Comparison of ENCODE assay signal across 9 mouse cellular contexts in the genomic region with DNA sequence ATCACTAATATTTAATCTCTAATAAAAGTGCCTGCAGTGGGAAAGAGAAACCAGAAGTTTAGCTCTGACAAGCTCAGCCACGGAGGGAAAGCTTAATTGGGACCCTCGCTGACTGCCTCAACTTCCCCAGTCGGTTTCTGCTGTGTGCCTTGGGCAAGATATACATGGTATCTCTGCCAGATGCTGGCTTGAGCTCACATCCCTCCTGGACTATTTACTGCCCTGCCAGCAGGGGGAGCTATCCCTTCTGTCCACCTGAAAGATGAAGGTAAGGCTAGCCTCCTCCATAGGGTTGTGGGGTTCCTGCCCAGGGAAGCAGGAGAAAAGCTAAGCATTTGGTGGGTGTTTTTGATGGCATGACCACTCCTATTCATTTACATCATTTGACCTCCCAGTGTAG. TPM values are rescaled to one million over a fixed set of nuclear protein-coding genes. Genes with fewer than 3 reads are reported as not detected.
DNase-seq lines count a peak whose midpoint lies in the region; ATAC-seq and TF ChIP-seq lines count a peak whose summit lies in the region.
"Had no signal": no experiment of that assay in that cellular context is flagged by ENCODE, and none has a peak within 500 bp of the region (broad histone marks: within the 10 kb centered on the region; RNA-seq: fewer than 3 reads in every experiment).

No protein-coding gene starts in this region.

- H3K27me3 ChIP-seq in lung, embryonic 14.5 days (ENCODE audit: insufficient read depth, low read length) = no peaks in the 10 kb centered on the region
- no peaks in the 10 kb centered on the region for H3K27me3 ChIP-seq in Patski
- H3K27me3 ChIP-seq in liver, postnatal 0 days (ENCODE audit: insufficient read depth, low read length) = no peaks in the 10 kb centered on the region
- 0 out of 2 replicates have a peak, but pooled peaks cover 8% of the 10 kb centered on the region for H3K27me3 ChIP-seq in limb, embryonic 10.5 days (ENCODE audit: low read depth, poor library complexity, severe bottlenecking)
- H3K27me3 ChIP-seq: forebrain, embryonic 13.5 days had no signal

- no peak for ATAC-seq in lung, embryonic 14.5 days (ENCODE audit: insufficient read depth)
- ATAC-seq in Patski = no peak
- no peak for ATAC-seq in liver, postnatal 0 days

- peak; percentile 29 to 50 for DNase-seq in adrenal gland, adult 18-20 months (ENCODE audit: low spot score in 2 of 2)
- no peak for DNase-seq in adrenal gland, adult 8-10 months
- no peak for DNase-seq in lung, embryonic 14.5 days
- DNase-seq in lung, postnatal 36 days = no peak
- DNase-seq in Patski (ENCODE audit: low read depth, low spot score) = no peak
- DNase-seq in liver, postnatal 0 days = peak; percentile 35
- no peak for DNase-seq in ovary, postnatal 14 days (ENCODE audit: low spot score)
- DNase-seq in limb, embryonic 10.5 days (ENCODE audit: low spot score) = no peak

- in situ Hi-C loops in Patski (cut with MboI; ENCODE audit: low pct_unique_long_range_greater_than_20kb) = no loop called here

- CTCF ChIA-PET in Patski (lab: Charles Lee) = interaction anchor here (0.7 to 1.9 kb wide), 25 partner anchors 9 to 622 kb away, joined by 3 to 8 read pairs (median 3); no protein-coding TSS in a partner anchor

- H3K9me3 ChIP-seq in lung, embryonic 14.5 days (ENCODE audit: low read depth, low read length) = no peaks in the 10 kb centered on the region
- no peaks in the 10 kb centered on the region for H3K9me3 ChIP-seq in liver, postnatal 0 days (ENCODE audit: low read length)
- H3K9me3 ChIP-seq in limb, embryonic 10.5 days (replicated peaks) = no peaks in the 10 kb centered on the region
- H3K9me3 ChIP-seq: forebrain, embryonic 13.5 days had no signal

- H3K27ac ChIP-seq in lung, embryonic 14.5 days (ENCODE audit: low read depth) = no peak overlapping the region
- H3K27ac ChIP-seq in liver, postnatal 0 days (ENCODE audit: low read depth) = no peak overlapping the region
- H3K27ac ChIP-seq in limb, embryonic 10.5 days = no peak overlapping the region
- H3K27ac ChIP-seq: forebrain, embryonic 13.5 days had no signal

- no peak overlapping the region for H3K9ac ChIP-seq in lung, embryonic 14.5 days
- H3K9ac ChIP-seq in liver, postnatal 0 days (replicated peaks) = no peak overlapping the region
- H3K9ac ChIP-seq: forebrain, embryonic 13.5 days had no signal

- 72% methylated on average over 3 of the region's 3 CpGs for WGBS in lung, embryonic 14.5 days
- WGBS in liver, postnatal 0 days (ENCODE audit: insufficient replicate concordance) = 55% methylated on average over 3 of the region's 3 CpGs
- 75% methylated on average over 3 of the region's 3 CpGs for WGBS in limb, embryonic 10.5 days

- no peaks in the 10 kb centered on the region for H3K36me3 ChIP-seq in lung, embryonic 14.5 days (ENCODE audit: insufficient read depth)
- H3K36me3 ChIP-seq in liver, postnatal 0 days (replicated peaks; ENCODE audit: insufficient read depth, low read length) = no peaks in the 10 kb centered on the region
- H3K36me3 ChIP-seq in limb, embryonic 10.5 days = no peaks in the 10 kb centered on the region

- no peak for TF ChIP-seq EP300 in liver, postnatal 0 days (IDR thresholded peaks at IDR 0.05; ENCODE audit: low read depth)

- H3K4me3 ChIP-seq in lung, embryonic 14.5 days (ENCODE audit: low read depth, low read length) = no peak overlapping the region
- no peak overlapping the region for H3K4me3 ChIP-seq in liver, postnatal 0 days (ENCODE audit: low read depth, low read length)
- H3K4me3 ChIP-seq in limb, embryonic 10.5 days = no peak overlapping the region
- H3K4me3 ChIP-seq: forebrain, embryonic 13.5 days had no signal

- H3K4me2 ChIP-seq in lung, embryonic 14.5 days = no peak overlapping the region
- no peak overlapping the region for H3K4me2 ChIP-seq in liver, postnatal 0 days (ENCODE audit: low read depth, low read length)

- POLR2A ChIA-PET in Patski (lab: Charles Lee) = interaction anchor here (0.6 to 1.3 kb wide), 2 partner anchors 384 to 1613 kb away, joined by 4 read pairs; no protein-coding TSS in a partner anchor

- H3K4me1 ChIP-seq in lung, embryonic 14.5 days (ENCODE audit: insufficient read depth) = no peaks in the 10 kb centered on the region
- H3K4me1 ChIP-seq in liver, postnatal 0 days (ENCODE audit: insufficient read depth) = peaks cover 3% of the 10 kb centered on the region; the same call in 1 of the 2 replicates
- H3K4me1 ChIP-seq in limb, embryonic 10.5 days = peaks cover 10% of the 10 kb centered on the region

- peak; percentile 66 for TF ChIP-seq CTCF in lung, embryonic 14.5 days (IDR thresholded peaks at IDR 0.05; ENCODE audit: low read depth)
- peak; percentile 60 for TF ChIP-seq CTCF in Patski (IDR thresholded peaks at IDR 0.05)
- peak; percentile 74 for TF ChIP-seq CTCF in liver, postnatal 0 days (IDR thresholded peaks at IDR 0.05; ENCODE audit: low read depth)

RNA-seq across cellular contexts. Expression of gene Eid3, which starts 43.8 kb away (rescaled TPM):
- total RNA-seq in adrenal gland, adult 18-20 months (2021) = 1 to 10 TPM; 1.4 to 2.0 TPM
- total RNA-seq in adrenal gland, adult 8-10 months (2022) = 1 to 10 TPM; 1.5 to 3.5 (median 3.0) TPM
- 0.43 and 0.50 TPM in 2 replicates for polyA plus RNA-seq in lung, embryonic 14.5 days (2014; fragmentation: Nextera tagmentation; extraction: Ambion mirVana)
- 0.90 TPM for polyA plus RNA-seq in Patski (2021)
- polyA plus RNA-seq in liver, postnatal 0 days (2015; fragmentation: Nextera tagmentation; extraction: Ambion mirVana) = 0.15 TPM in 1 of 2 replicates, not detected in the other
- polyA plus RNA-seq in limb, embryonic 10.5 days (2016; fragmentation: Nextera tagmentation; extraction: Ambion mirVana) = 0.56 and 0.63 TPM in 2 replicates

Comparison
In these comparisons a context has a peak if more than half of its experiments do, and no peak if none do; other contexts are left out.
1. DNase-seq: peak in adrenal gland, adult 18-20 months (2 of 2) and liver, postnatal 0 days (single experiment); none in adrenal gland, adult 8-10 months (single experiment), lung, embryonic 14.5 days (single experiment), lung, postnatal 36 days (single experiment), Patski (single experiment), ovary, postnatal 14 days (single experiment) and limb, embryonic 10.5 days (single experiment).
2. Peak in every context shown above with its lines, with median percentiles within 50 percentile points of each other: CTCF ChIP-seq.